Mouse (Mus musculus): ENCODE data around the gene Gm21746.
"Not testable (repeated sequence)": the region's sequence is repeated elsewhere in the genome, so short reads cannot be mapped to it uniquely, and the experiment has no call there.

The Gm21746 gene

DNA sequence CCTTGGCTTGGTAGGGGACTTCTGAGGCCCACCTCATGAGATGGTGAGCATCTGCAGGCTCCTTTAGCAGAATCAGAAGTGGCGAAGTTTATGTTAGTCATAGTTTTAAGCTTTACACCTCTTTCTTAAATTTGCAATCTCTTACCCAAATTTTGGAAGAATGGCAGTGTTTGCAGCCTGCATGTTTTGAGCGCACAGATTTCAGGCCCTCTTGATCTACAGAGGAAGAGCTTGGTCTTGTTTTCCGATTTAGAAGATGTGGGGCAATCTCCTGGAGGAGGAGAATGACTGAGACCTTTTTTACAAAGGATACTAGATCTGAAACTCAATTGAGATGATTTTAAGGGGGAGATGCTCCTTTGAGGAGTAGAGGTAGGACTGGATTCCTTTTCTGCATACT, at the start of gene Gm21746:
Gene Gm21746 (minus strand): TSS at position 101 of the 400 bp plus-strand sequence.
- not testable (repeated sequence) for DNase-seq

DNA sequence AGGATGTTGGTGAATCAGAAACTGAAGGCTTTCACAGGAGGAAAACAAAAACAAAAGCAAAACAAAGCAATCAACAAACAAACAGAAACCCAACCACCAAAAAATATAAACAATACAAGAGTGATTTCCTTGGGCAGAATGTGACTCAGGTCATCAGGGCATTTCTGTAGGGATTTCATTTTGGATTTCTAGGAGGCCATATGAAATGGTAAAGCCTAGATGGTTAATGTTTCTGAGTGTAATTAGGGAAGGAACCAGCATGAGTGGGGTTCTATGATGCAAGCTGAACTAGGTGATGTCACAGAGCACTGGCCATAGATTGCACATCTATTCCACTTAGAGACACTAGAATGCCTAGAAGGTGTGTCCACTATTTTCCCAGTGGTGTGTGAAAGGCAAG, 29.0 kb upstream of the Gm21746 start, which contains the start of gene Gm20873:
Gene Gm20873 (plus strand): TSS at position 301 of the 400 bp plus-strand sequence.
- not testable (repeated sequence) for DNase-seq
